Mouse (Mus musculus) G1E (cell line): Measurements from ENCODE around the gene Gpr150. TPM values are rescaled to one million over a fixed set of nuclear protein-coding genes. Genes with fewer than 3 reads are reported as not detected.
A peak's percentile ranks its signal among the peaks of the same experiment; 100 is the strongest.

Experiments
- ATAC-seq: 2 replicates; pipeline ENCODE4 v1.8.0; 2016; ENCODE audit warnings: mild to moderate bottlenecking; ENCODE audit not compliant: insufficient number of reproducible peaks, poor library complexity, low FRiP score, severe bottlenecking; ENCODE audit errors: extremely low read depth
- DNase-seq: peaks from one replicate; pipeline ENCODE4 v3.0.0; 2012; ENCODE audit warnings: low spot score
- H3K27me3 ChIP-seq: 2 replicates; pipeline ENCODE4 v1.6.1; 2012; ENCODE audit warnings: mild to moderate bottlenecking, low read length, inconsistent platforms; ENCODE audit not compliant: insufficient read depth
- H3K36me3 ChIP-seq: replicated peaks from 2 replicates; pipeline ENCODE3; 2012; ENCODE audit warnings: mild to moderate bottlenecking, inconsistent platforms
- H3K4me1 ChIP-seq: 2 replicates; pipeline ENCODE4 v1.6.1; 2012; ENCODE audit warnings: low read depth, low read length, inconsistent platforms, mixed read lengths; ENCODE audit not compliant: insufficient read depth
- H3K4me3 ChIP-seq: 2 replicates; pipeline ENCODE4 v1.5.1; 2012; ENCODE audit warnings: low read depth, mild to moderate bottlenecking, inconsistent platforms, low read length, moderate library complexity, mixed read lengths
- H3K9me3 ChIP-seq: replicated peaks from 2 replicates; pipeline ENCODE4 v1.6.1; 2012; ENCODE audit warnings: inconsistent platforms
- CTCF ChIP-seq: IDR thresholded peaks from 2 replicates; pipeline ENCODE4 v1.5.1; 2012; ENCODE audit warnings: low read depth, low read length, inconsistent platforms, mixed read lengths
- GATA1 ChIP-seq: IDR thresholded peaks from 2 replicates; pipeline ENCODE4 v1.6.1; 2012; ENCODE audit warnings: borderline replicate concordance, low read length, inconsistent platforms, mixed read lengths
- GATA2 ChIP-seq: IDR thresholded peaks from 2 replicates; pipeline ENCODE4 v1.6.1; 2012; ENCODE audit warnings: low read depth, low read length, inconsistent platforms, borderline replicate concordance
- POLR2AphosphoS5 ChIP-seq: IDR thresholded peaks from 2 replicates; pipeline ENCODE4 v1.6.1; 2012; ENCODE audit warnings: low read depth, low read length, inconsistent platforms; ENCODE audit not compliant: insufficient replicate concordance
- TAL1 ChIP-seq: conservative IDR thresholded peaks from 2 replicates; pipeline ENCODE4 v1.6.1; 2012; ENCODE audit warnings: low read depth, low read length, inconsistent platforms, mixed read lengths
- polyA plus RNA-seq: library from polyadenylated mRNA; stranded (reverse); fragments of >175 nt; gene quantifications from 2 replicates; pipeline ENCODE4 v1.2.3, GENCODE M21; 2012
- total RNA-seq, 2 experiments: library from RNA; stranded (forward) in 1 of 2; stranded (reverse) in 1 of 2; fragments of 200-1000 nt in 1 of 2; fragments of >200 nt in 1 of 2; fragmentation: Nextera tagmentation in 1 of 2; gene quantifications; 2 replicates each; pipeline ENCODE4 v1.2.3; 2014 to 2017

Gpr150 gene
- total and polyA plus RNA-seq, 3 experiments = 0.05 TPM; not detected in 2

GRCm38 (mm10) chr13:76017974-76018843 lies 38.6 kb downstream of the Gpr150 start, which contains the start of gene Rfesd:
Gene Rfesd (minus strand): TSS chr13:76018719.
- Histone ChIP-seq H3K9me3 (no peaks in the 10 kb centered on the region), H3K27me3 (no peaks in the 10 kb centered on the region), H3K4me1 (peaks cover 7% of the 10 kb centered on the region), H3K36me3 (peaks cover 2% of the 10 kb centered on the region), H3K4me3 (peak within 1 kb of the TSS; percentile 82)
- peak; percentile 84 for DNase-seq
- TF ChIP-seq TAL1 (no peak), CTCF (no peak), GATA2 (no peak), GATA1 (no peak), POLR2AphosphoS5 (no peak)
- ATAC-seq = peak; percentile 92

- peak; percentile 50 for ATAC-seq
- peak; percentile 24 for DNase-seq
- Histone ChIP-seq H3K27me3 (no peaks in the 10 kb centered on the region), H3K36me3 (peaks cover 4% of the 10 kb centered on the region), H3K9me3 (no peaks in the 10 kb centered on the region), H3K4me3 (peak overlapping the region; percentile 82), H3K4me1 (peaks cover 13% of the 10 kb centered on the region)
- no peak for TF ChIP-seq TAL1
- TF ChIP-seq CTCF = no peak
- no peak for TF ChIP-seq GATA1
- TF ChIP-seq GATA2 = no peak
- TF ChIP-seq POLR2AphosphoS5 = no peak
These were observed 39.3 kb downstream of the Gpr150 start for GRCm38 (mm10) chr13:76017465-76017864.

- H3K4me3 ChIP-seq = no peak overlapping the region
These were observed 42.3 kb downstream of the Gpr150 start for GRCm38 (mm10) chr13:76014511-76014910.

More at GRCm38 (mm10) chr13:76014511-76014910, 42.3 kb downstream of the Gpr150 start:
- TF ChIP-seq TAL1 (peak; percentile 21; the same call in 1 of the 2 replicates), CTCF (no peak), GATA2 (no peak), POLR2AphosphoS5 (no peak)
- Histone ChIP-seq H3K9me3 (no peaks in the 10 kb centered on the region), H3K27me3 (no peaks in the 10 kb centered on the region), H3K4me1 (peaks cover 24% of the 10 kb centered on the region), H3K36me3 (peaks cover 10% of the 10 kb centered on the region)
- DNase-seq (no peak), ATAC-seq (peak; percentile 22; the same call in 1 of the 2 replicates)

Other genes with a start within 250 kb of the Gpr150 start
- gene Glrx, start 217.1 kb downstream of the Gpr150 start, total RNA-seq (2014; fragmentation: Nextera tagmentation) = 82.2 and 89.2 TPM in 2 replicates
- 40.9 and 45.4 TPM in 2 replicates for gene Glrx, start 217.1 kb downstream of the Gpr150 start, total RNA-seq (2017)
- 3.1 and 3.7 TPM in 2 replicates for gene Glrx, start 217.1 kb downstream of the Gpr150 start, polyA plus RNA-seq
- 38.6 and 49.9 TPM in 2 replicates for gene Rhobtb3, start 113.1 kb downstream of the Gpr150 start, total RNA-seq (2014; fragmentation: Nextera tagmentation)
- gene Rhobtb3, start 113.1 kb downstream of the Gpr150 start, total RNA-seq (2017) = 19.2 and 23.7 TPM in 2 replicates
- gene Rhobtb3, start 113.1 kb downstream of the Gpr150 start, polyA plus RNA-seq = 7.1 and 9.9 TPM in 2 replicates
- gene Spata9, start 89.8 kb downstream of the Gpr150 start, total RNA-seq (2014; fragmentation: Nextera tagmentation) = not detected in 2 replicates
- gene Spata9, start 89.8 kb downstream of the Gpr150 start, total RNA-seq (2017) = 0.93 TPM in 1 of 2 replicates, not detected in the other
- not detected in 2 replicates for gene Spata9, start 89.8 kb downstream of the Gpr150 start, polyA plus RNA-seq
- gene Rfesd, start 38.3 kb downstream of the Gpr150 start, total RNA-seq (2014; fragmentation: Nextera tagmentation) = 29.0 and 29.1 TPM in 2 replicates
- gene Rfesd, start 38.3 kb downstream of the Gpr150 start, total RNA-seq (2017) = 17.8 and 29.5 TPM in 2 replicates
- gene Rfesd, start 38.3 kb downstream of the Gpr150 start, polyA plus RNA-seq = 1.3 and 3.3 TPM in 2 replicates
- 16.3 and 16.6 TPM in 2 replicates for gene Arsk, start 41.7 kb upstream of the Gpr150 start, total RNA-seq (2014; fragmentation: Nextera tagmentation)
- 7.0 and 7.9 TPM in 2 replicates for gene Arsk, start 41.7 kb upstream of the Gpr150 start, total RNA-seq (2017)
- gene Arsk, start 41.7 kb upstream of the Gpr150 start, polyA plus RNA-seq = 1.9 and 2.5 TPM in 2 replicates
- 36.4 and 40.3 TPM in 2 replicates for gene Ttc37, start 41.7 kb upstream of the Gpr150 start, total RNA-seq (2014; fragmentation: Nextera tagmentation)
- gene Ttc37, start 41.7 kb upstream of the Gpr150 start, total RNA-seq (2017) = 28.4 and 34.7 TPM in 2 replicates
- gene Ttc37, start 41.7 kb upstream of the Gpr150 start, polyA plus RNA-seq = 0.58 and 1.4 TPM in 2 replicates
- gene Fam81b, start 248.1 kb upstream of the Gpr150 start, total RNA-seq (2014; fragmentation: Nextera tagmentation) = 0.30 TPM in 1 of 2 replicates, not detected in the other
- gene Fam81b, start 248.1 kb upstream of the Gpr150 start, total RNA-seq (2017) = 0.16 and 0.64 TPM in 2 replicates
- gene Fam81b, start 248.1 kb upstream of the Gpr150 start, polyA plus RNA-seq = not detected in 2 replicates